Mouse (Mus musculus) ovary, postnatal 14 days (tissue): ENCODE measurements at regions not wholly inside any gene's neighbourhood (a gene's known extent, or its start where the extent isn't known, plus 50 kb on each side); places are given as distances from the start of the nearest gene placed in this dataset.

Experiments
- DNase-seq: peaks from one replicate; pipeline ENCODE4 v3.0.0; 2022; ENCODE audit warnings: low spot score

- no peak for DNase-seq
These were observed 1939.9 kb upstream of the Lrrc6 start for GRCm38 (mm10) chr15:68440636-68441035.

- no peak for DNase-seq
These were observed 1935.3 kb upstream of the Lrrc6 start for GRCm38 (mm10) chr15:68435961-68436360.

GRCm38 (mm10) chr15:68431251-68431650, 1930.5 kb upstream of the Lrrc6 start:
- DNase-seq, result no peak

GRCm38 (mm10) chr15:68430486-68430885, 1929.8 kb upstream of the Lrrc6 start:
- peak; percentile 34 for DNase-seq

- DNase-seq, result peak; percentile 31
These were observed 1927.9 kb upstream of the Lrrc6 start for GRCm38 (mm10) chr15:68428444-68429228.

- no peak for DNase-seq
These were observed 1916.4 kb upstream of the Lrrc6 start for GRCm38 (mm10) chr15:68417142-68417541.

GRCm38 (mm10) chr15:68415401-68415925, 1914.8 kb upstream of the Lrrc6 start:
- peak; percentile 9 for DNase-seq

GRCm38 (mm10) chr15:68414047-68414446, 1913.3 kb upstream of the Lrrc6 start:
- no peak for DNase-seq

GRCm38 (mm10) chr15:68412697-68413096, 1912.0 kb upstream of the Lrrc6 start:
- DNase-seq, result no peak

- DNase-seq, result no peak
These were observed 1911.4 kb upstream of the Lrrc6 start for GRCm38 (mm10) chr15:68412156-68412555.

GRCm38 (mm10) chr15:68403554-68404070, 1902.9 kb upstream of the Lrrc6 start:
- DNase-seq, result no peak

GRCm38 (mm10) chr15:68401726-68402125, 1901.0 kb upstream of the Lrrc6 start:
- DNase-seq, result no peak

GRCm38 (mm10) chr15:68401006-68401405, 1900.3 kb upstream of the Lrrc6 start:
- no peak for DNase-seq

- no peak for DNase-seq
These were observed 1895.9 kb upstream of the Lrrc6 start for GRCm38 (mm10) chr15:68396566-68396965.

GRCm38 (mm10) chr15:68394749-68395148, 1894.0 kb upstream of the Lrrc6 start:
- peak; percentile 3 for DNase-seq

- no peak for DNase-seq
These were observed 1893.4 kb upstream of the Lrrc6 start for GRCm38 (mm10) chr15:68394157-68394556.

- DNase-seq, result no peak
These were observed 1891.0 kb upstream of the Lrrc6 start for GRCm38 (mm10) chr15:68391737-68392136.

- DNase-seq, result no peak
These were observed 1889.1 kb upstream of the Lrrc6 start for GRCm38 (mm10) chr15:68389855-68390254.

GRCm38 (mm10) chr15:68387349-68388065, 1886.8 kb upstream of the Lrrc6 start:
- no peak for DNase-seq

GRCm38 (mm10) chr15:68384571-68385335, 1884.0 kb upstream of the Lrrc6 start:
- no peak for DNase-seq

- no peak for DNase-seq
These were observed 1874.5 kb upstream of the Lrrc6 start for GRCm38 (mm10) chr15:68375166-68375565.

GRCm38 (mm10) chr15:68366816-68367215, 1866.1 kb upstream of the Lrrc6 start:
- no peak for DNase-seq
